11 mouse cellular contexts compared by ENCODE assay signal in genomic region chr15:41332451-41332850, GRCm38 (mm10).
"Had no signal": no experiment of that assay in that cellular context is flagged by ENCODE, and none has a peak within 500 bp of the region (broad histone marks: within the 10 kb centered on the region; RNA-seq: fewer than 3 reads in every experiment).

No protein-coding gene starts in this region.

- ATAC-seq: inflammation-experienced regulatory T-cells, adult 6 months; intestine, postnatal 0 days had no signal

- DNase-seq: kidney, postnatal 25 days; left cerebral cortex, postnatal 4 days; lung, embryonic 14.5 days; lung, postnatal 10 days; lung, postnatal 4 days; midbrain, embryonic 14.5 days; spleen, adult 18-20 months; thymus, adult 2 months; thymus, postnatal 25 days had no signal
